Mouse (Mus musculus) heart, adult 2 months (tissue): Measurements from ENCODE around the gene Olfr1200.

Source experiments
- CTCF ChIP-seq: fragments of 200-600 bp; IDR thresholded peaks from 2 replicates; pipeline ENCODE4 v1.8.1; 2022; ENCODE audit warnings: antibody characterized with exemption, mild to moderate bottlenecking, moderate library complexity
- POLR2A ChIP-seq: fragments of 200-500 bp; IDR thresholded peaks from 2 replicates; pipeline ENCODE4 v1.6.1; 2011; ENCODE audit warnings: mild to moderate bottlenecking, low read depth, low read length, control low read depth; ENCODE audit not compliant: insufficient read depth

- TF ChIP-seq POLR2A (no peak), CTCF (no peak)
These were observed 38.0 kb downstream of the Olfr1200 start, which contains the start of gene Olfr1197 for GRCm38 (mm10) chr2:88732266-88732665.
